Mouse (Mus musculus) regulatory T cell (primary cell): ENCODE results near the gene Pcbd1.

ENCODE experiments used
- in situ Hi-C: fragments of 300-600 bp; cut with MboI, MseI; formaldehyde crosslinking; loops from one replicate; pipeline ENCODE4 v1.15.1; 2025; ENCODE audit warnings: high pct_unique_total_duplicates

Pcbd1 gene

DNA sequence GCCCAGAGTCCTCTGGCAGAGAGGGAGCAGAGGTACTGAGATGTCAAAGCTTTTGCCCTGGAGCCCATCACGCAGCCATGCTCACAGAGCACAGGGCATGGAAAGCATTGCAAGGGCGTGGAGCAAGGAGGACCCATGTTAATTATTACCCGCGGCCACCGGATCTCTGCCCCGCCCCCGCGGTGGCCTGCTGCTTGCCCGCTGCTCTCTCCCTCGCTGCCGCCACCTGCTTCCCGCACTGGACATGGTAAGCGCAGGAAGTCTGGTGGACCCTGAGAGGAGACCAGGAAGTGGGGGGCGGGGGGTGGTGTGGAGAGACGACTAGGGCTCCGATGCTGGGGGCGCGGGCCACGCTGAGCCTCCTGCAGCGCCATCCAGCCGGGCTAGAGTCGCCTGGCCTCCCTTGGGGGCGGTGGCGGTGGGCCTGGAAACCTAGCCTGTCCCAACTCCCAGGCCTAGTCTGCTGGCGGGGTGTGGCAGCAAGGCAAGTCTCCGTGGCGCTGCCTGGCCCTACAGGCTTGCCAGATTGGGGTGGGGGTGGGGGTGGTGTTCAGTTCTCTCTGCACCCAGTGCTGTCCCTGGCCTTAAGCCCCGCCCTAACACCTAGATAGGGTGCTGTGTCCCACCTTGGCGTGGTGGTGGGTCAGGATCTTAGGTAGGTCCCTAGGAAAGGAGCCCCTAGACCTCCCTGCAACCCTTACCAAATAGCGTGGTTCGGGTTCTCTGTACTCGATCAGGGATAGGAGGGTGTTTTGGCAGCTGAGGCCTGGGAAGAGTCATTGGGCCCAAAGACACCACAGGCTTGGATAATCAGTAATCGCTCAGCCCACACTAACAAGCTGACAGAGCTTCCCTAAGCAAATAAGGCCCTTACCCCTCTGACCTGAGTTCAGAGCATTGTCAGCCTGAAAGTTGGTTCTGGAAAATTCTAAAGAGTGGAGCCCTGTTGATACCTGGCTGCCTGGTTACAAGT, at the start of gene Pcbd1:
Pcbd1 (plus strand) TSS at position 162 of the 973 bp plus-strand sequence.
- in situ Hi-C loops = no loop called here

DNA sequence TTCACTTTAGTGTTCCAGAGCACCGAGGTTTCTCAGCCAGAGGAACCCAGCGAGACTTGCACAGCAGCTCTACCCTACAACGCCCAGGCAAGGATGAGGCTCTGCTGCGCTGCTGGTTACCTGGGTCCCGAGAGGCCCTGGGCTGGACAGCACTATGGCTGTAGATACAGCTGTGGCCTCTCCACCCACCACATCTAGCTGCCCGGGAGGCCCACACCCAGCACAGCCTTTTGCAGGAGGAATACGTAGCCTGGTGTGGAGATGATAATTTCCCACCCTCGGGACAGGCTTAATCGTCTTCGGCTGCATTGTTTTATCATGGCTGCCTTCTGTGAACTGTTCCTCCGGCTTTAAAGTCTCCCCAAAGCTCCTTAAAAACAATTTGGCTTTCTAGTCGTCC, 49.5 kb upstream of the Pcbd1 start:
- in situ Hi-C loops = loop anchor here (10.0 kb wide), 1 partner anchor 195 kb away; no protein-coding TSS in a partner anchor

DNA sequence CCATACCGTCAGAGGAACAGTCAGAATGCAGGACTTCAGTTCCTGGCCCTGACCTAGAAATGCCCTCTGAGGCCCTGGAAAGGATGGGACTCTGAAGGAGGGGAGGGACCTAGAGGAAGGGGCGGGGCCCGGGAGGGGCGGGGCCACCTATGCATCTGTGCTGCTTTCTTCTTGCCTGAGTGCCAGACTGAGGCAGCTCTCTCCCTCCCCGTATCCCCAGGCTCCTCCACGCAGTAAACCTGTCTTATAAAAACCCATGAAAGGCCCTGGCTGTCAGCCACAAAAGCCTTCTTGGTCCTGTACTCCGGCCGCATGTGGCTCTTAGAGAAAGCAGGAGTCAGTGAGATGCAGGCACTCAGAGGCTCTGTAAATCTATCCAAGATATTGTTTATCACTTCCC, 44.0 kb upstream of the Pcbd1 start:
- in situ Hi-C loops = no loop called here

DNA sequence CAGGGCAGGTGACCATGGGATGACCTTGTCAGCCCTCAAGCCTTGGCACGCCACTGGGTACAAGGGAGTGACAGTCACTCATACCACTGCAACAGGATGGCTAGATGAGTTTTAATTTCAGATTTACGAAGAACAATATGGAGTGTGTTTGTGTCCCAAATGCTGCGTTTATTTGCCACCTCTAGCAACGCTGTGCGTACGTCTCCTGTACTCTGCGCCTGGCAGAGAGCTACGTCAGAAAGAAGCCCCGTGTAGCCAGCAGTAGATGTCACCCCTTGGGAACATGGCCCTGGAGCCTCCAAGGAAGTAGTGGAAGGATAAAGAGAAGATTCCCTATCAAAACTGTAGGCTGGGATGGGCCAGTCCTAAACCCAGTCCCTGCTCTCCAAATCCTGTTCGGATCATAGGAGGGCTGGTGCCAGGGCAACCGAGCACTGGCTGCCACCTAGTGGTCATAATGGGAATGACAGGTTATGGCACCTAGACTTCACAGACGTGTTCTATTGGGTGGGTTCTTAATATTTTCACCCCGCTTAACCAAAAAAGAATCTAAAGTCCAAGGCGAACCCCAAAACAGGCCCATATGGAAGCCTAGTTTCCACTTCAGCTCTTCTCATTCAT, 37.0 kb upstream of the Pcbd1 start:
- in situ Hi-C loops = loop anchor here (5.0 to 10.0 kb wide), 2 partner anchors 270 to 717 kb away; no protein-coding TSS in a partner anchor

DNA sequence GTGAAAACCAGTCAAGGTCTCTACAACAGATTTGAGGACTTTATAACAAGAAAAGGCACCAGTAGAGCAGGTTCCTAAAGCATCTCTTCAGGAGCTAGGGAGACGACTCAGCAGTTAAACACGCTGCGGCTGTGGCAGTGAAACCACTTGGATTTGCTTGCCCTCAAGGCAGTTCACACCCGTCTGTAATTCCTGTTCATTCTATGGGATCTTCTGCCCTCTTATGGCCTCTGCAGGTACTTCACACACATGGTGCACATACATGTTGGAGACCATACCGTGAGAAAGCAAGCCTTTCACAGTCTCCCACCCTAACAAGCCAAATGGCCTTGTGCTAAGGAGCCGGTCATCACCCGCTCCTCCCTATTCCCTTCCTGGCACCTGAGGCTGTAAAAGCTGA, 32.5 kb upstream of the Pcbd1 start:
- in situ Hi-C loops = loop anchor here (10.0 kb wide), 1 partner anchor 722 kb away; no protein-coding TSS in a partner anchor

DNA sequence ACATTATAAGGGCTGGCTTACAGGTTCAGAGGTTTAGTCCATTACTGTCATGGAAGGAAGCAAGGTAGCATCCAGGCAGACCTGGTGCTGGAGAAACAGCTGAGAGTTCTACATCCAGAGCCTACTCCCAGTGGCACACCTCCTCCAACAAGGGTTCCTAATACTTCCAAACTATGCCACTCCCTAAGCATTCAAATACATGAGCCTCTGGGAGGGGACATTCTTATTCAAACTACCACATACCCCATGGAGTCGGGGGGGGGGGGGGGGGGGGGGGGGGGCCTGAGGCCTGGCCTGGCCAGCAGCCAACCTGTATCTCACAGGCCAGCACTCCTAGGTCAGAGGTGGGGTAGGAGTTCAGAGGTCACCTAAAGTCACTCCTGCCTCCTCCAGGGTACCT, 30.0 kb upstream of the Pcbd1 start:
- in situ Hi-C loops = loop anchor here (10.0 kb wide), 1 partner anchor 724 kb away; no protein-coding TSS in a partner anchor

DNA sequence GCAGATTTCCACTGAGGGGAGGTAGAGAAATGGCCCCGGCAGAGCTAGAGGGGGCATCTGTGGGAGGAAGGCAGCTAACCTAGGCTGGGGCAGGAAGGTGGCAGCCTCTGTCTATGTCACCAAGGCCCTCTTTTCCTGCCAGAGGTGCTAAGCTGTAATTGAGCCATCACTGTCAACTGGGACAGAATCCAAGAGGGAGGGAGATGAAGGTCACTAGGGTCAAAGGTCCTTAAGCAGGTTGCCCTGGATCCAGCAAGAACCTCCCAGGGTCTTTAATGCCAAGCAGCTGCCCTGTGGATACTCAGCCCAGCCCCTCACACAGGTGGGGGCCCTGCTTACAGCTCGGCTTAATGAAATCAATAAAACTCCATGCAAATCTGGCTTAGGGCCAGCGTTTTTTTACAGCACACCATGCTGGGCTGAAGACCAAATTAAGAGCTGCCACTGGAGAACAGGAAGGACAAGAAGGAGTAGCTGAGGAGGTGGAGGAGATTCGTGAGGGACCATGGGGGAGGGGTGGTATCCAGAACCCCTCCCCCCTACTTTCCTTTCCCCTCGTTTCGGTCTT, 29.5 kb upstream of the Pcbd1 start:
- in situ Hi-C loops = loop anchor here (10.0 kb wide), 1 partner anchor 725 kb away; no protein-coding TSS in a partner anchor

DNA sequence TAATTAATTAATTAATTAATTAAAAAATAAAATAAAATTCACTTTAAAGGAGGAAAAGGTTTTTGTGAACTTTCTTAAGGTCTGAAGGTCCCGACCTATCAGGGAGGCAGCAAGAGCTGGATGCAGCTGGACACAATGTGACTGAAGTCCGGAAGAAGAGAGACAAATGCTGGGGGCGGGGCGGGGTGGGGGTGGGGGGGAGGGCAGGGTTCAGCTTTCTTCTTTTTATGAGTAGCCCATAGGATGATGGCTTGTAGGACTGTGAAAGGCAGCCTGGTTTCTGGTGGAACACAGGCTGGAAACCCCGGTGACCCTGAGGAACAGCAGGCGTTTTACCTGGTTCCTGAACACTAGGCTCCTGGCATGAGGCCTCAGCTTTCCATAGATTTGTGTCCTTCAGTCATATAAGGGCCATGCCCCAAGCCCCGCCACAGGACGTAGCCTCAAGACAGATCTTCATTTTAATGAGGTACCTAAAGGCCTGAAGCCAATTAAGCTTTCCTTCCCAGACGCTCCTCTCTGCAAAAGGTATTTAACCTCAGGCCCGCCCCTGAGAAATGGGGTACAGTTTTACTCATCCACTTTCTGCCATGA, 25.8 kb upstream of the Pcbd1 start:
- in situ Hi-C loops = no loop called here

DNA sequence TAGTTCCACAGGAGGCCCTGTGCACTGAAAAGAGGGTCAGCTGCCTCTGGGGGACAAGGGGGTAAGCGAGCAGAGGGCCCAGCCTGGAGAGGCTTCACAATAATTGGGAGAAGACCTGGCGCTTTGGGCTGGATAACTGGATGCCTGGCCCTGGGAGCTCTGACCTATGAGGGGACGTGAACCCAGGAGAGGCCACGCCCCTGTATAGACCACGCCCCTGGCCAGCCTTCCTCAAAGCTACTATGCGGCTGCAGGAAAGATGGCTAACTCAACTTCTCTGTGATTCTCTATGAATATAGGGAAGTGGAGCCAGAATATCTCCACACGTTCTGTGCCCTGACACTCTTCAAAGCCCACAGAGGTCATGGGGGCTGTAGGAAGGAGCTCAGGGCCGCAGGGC, 24.5 kb upstream of the Pcbd1 start:
- in situ Hi-C loops = no loop called here

DNA sequence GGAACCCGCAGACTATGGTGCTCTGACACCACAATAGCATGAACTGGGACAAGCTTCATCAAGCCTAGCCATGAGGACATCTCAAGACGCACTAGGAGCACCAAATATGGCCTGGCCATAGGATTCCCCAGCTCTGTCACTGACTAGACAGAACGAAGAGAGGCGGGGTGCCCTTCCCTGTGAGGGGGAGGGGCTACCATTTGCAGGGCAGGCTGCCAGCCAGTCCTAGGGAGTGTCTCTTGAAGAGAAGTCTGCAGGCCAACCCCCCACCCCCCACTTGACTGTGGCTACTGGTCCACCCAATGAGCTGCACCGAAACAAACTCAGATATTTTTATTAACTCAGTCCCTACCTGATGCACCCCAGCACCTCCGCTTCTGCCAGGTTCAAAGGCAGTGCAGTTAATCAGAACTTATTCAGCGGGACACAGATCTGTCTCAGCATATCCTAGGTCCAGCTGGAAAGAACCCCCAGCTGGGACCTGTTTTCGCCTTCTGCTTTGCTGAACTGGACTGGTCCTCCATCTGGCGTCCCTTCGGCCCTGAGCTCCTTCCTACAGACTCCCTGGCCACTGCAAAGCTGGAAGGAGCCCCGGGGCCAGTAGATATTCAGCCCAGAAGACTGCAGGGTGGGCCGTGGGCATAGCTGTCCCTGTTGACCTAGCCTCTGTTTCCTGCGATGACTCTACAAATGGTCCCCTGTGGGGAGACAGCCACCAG, 23.7 kb upstream of the Pcbd1 start:
- in situ Hi-C loops = no loop called here

DNA sequence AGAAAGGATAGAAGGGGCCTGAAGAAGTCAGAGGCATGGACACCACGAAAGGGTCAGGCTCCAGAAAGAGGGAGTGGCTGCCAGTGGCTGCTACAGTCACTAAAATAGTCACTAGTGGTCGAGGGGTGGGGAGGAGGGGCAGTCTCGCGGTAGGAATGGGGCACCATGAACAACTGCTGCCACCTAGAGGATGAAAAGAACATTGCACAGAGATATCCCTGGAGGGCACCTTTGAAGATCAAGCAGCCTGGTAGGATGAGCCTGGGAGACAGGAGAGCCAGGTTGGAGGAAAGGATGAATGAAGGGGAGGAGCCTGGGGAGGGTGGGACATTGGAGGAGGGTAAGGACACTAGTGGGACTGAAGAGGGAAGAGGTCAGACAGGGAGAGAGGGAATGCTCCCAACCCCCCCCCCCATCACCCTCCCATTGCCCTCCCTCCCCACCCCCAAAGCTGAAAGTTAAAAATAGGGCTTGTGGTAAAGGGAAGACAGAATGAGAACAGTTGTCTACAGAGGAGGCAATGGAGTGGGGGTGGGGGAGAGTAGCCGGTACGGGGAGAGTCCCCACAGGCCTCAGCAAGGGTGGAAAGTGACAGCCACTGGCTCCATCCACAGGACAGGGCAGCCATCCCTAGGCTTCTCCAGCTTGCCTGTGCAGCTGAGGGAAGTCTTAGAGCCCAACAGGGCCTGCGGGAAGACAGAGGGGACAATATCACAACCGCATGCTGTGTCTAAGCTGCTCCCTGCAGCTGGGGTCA, 20.5 kb upstream of the Pcbd1 start:
- in situ Hi-C loops = no loop called here

DNA sequence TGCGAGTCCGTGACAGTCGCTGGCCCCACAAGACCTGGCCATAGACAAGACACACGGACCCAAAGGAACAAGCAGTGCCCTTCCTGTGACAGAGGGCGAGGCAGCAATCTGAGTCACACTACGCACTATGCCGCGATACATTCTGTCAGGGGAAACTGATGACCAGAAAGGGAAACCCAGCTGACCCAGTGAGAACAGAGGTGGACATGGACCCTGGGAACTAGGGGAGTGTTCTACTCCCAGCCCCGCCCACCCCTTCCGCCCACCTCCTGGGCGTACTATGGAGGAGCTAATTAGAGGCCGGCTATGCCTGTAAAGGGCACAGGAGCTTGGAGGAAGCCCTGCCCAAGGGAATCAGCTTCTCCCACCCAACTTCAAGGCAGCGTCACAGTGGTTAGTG, 19.9 kb upstream of the Pcbd1 start:
- in situ Hi-C loops = no loop called here

DNA sequence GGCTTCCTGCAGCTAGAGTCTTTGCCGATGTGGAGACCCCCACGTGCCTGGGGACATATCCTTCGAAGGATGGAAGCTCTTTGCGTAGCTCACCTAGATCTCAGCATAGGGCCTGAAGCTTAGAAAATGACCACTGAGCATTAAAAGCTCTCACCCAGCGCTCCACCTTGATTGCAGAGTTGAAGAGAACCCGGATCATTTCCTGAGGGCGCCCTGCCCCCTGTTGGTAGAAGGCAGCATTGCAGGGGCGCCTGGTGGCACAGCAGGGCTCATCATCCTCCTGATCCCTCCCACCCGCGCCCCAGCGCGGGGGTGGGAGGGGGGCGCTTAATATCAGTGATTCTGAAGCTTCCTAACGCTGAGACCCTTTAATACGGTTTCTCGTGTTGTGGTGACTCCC, 16.8 kb upstream of the Pcbd1 start:
- in situ Hi-C loops = no loop called here

DNA sequence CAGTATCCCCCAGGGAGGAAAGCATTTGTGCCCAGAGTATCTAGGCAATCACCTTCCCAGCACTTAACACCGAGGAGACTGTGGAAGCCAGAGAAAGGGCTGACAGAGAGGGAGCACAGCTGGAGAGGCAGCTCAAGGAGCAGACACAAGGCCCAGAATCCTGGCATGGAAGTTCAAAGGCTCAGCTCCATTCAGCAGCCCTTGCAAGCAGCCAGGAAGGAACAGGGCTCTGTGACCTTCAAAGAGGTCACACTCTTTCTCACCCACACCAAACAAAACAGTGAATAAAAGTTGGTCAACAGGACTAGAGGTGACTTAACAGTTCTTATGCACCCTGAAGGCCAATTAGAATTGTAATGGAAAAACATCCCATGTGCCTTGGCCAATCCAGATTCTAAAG, 14.5 kb upstream of the Pcbd1 start:
- in situ Hi-C loops = no loop called here

DNA sequence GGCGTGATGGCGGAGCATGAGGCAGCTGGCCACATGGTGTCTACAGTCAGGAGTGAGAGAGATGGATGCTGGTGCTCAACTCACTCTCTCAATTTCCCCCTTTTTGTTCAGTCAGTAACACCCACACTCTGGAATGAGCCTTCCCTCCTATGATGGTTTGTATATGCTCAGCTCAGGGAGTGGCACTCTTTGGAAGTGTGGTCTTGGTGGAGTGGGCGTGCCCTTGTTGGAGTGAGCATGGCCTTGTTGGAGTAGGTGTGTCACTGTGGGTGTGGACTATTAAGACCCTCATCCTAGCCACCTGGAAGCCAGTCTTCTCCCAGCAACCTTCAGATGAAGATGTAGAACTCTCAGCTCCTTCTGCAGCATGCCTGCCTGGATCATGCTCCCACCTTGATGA, 13.5 kb upstream of the Pcbd1 start:
- in situ Hi-C loops = no loop called here

DNA sequence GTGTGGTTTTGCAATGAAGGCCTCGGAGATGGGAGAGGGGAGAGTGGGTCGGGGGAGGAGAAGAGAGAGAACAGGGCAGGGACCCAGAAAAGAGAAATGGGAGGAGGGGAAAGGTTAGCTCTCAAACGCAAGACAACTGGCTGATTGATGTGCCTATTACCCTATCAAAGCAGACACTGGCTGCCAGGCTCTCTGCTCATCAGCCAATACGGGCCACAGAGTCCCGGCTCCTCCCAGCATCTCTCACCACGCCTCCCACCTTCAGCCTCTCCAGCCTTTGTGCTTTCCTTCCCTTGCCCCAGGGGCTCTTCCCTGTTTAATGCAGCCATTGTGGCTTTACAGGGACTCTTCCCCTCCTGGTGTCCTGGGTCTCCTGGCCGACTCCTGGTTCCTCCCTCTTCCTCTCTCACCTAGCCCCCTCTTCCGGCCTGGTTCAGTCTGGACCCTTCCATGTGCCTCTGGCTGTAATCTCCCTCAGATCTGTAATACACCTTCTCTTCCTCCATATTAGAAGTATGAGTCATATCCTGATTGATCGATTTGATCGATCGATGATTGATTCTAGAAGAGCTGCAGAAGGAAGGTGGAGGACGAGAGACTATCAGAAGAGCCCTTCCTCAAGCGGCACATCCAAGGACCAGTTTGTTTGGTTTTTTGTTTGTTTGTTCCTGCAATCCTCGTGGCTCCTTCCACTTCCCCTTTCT, 8.8 kb upstream of the Pcbd1 start:
- in situ Hi-C loops = no loop called here

DNA sequence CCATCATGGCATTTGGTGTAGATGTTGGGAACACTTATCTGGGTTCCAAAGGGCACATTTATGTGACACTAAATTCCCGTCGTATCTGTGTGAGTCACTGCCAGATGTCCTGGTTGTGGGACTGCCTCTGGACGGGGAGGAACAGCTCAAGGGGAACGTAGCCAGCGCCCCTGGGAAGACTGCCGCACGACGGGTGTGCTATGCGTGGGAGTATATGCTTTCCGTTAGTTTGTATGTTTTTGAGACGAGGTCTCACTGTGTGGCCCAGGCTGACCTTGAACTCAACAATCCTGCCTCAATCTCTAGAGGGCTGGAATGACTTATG, 8.2 kb upstream of the Pcbd1 start:
- in situ Hi-C loops = no loop called here

DNA sequence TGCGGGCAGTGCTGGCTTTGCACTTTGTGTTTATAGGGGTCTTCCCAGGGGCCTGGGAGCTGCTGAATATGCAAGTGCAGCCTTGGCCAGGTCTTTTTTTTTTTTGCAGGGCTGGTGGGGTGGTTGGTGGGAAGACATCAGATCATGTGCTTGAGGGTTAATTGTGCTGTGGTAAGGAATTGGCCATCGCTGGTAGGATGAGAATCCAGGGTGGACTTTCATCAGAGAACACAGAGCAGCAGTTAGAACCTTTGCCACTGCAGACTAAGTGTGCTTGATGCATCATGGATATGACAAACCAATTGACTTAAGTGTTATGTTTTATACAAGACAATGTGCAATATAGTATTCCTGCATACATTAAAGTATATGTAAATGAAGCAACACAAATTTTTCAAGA, 3.8 kb upstream of the Pcbd1 start:
- in situ Hi-C loops = no loop called here

DNA sequence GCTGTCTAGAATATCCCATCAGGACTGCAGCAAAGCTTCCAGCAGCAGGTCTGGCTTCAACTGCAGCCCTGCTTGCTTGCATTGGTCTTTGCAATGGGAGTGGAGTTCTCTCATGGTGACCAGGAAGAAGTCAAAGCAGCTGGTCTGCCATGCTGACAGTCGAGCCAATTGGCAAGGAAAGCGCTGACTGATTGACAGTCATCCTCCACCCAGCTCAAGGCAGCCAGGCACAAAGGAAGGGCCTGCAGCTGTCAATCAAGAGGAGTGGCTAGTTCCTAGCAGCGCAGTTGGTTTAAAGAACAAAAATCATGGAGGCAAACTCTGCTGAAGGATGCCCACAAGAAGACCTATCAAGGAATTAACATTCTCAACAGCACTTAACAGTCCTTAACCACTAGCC, 2.6 kb upstream of the Pcbd1 start:
- in situ Hi-C loops = no loop called here

DNA sequence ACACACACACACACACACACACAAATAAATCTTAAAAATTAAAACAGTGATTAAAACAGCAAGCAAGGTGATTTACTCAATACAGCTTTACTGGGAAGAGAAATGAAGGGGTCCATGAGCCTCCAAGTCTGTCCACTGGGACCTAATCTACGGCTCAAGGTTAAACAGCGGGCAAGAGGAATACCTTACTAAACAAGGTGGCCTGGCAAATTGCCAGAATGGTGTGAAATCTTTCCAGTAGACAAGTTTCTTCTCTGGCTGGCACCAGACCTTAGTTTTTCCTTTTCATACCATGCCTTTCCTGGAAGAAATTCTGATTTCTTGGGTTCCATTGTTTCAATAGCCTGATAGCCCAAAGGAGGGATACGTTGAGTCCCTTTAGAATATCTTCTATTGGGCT, 663 bp upstream of the Pcbd1 start:
- in situ Hi-C loops = no loop called here
